Mouse (Mus musculus) E14TG2a.4 (cell line): ENCODE data around the gene Spib.

Experiments used
- CTCF ChIP-seq: conservative IDR thresholded peaks from 2 replicates; pipeline ENCODE4 v1.5.1; 2014; ENCODE audit warnings: low read length
- NANOG ChIP-seq: IDR thresholded peaks from 2 replicates; pipeline ENCODE4 v1.6.1; 2014; ENCODE audit warnings: borderline replicate concordance, low read length, mixed read lengths
- POU5F1 ChIP-seq: IDR thresholded peaks from 2 replicates; pipeline ENCODE4 v1.6.1; 2014; ENCODE audit warnings: low read length, borderline replicate concordance

GRCm38 (mm10) chr7:44534242-44534641, 2.4 kb upstream of the Spib start:
- no peak for TF ChIP-seq CTCF
- no peak for TF ChIP-seq NANOG
- no peak for TF ChIP-seq POU5F1
